Mouse (Mus musculus): Measurements from ENCODE around the gene Gipr.

The Gipr gene

GRCm38 (mm10) chr7:19165656-19166423, at the start of gene Gipr:
Gene Gipr, minus strand, starts transcription at chr7:19166127.
- DNase-seq, result peak; percentile 77

DNA sequence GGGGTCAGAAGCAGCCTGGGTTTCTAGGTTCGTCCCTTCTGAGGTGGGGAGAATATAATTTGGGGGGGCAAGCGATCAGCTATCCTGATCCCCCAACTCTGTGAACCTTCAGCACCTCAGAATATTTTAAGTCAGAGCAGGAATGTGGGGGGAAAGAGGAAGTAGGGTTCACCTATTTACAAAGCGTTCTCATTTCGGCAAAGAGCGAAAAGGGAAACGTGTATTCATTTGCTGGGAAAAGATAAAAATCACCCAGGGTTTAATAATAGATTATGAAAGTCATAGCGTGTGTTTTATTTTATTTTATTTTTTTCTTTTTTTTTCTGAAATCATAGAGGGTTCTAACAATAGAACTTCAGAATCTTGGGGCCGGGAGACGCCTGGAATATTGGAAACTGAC, 49.0 kb upstream of the Gipr start:
- DNase-seq, result no peak

DNA sequence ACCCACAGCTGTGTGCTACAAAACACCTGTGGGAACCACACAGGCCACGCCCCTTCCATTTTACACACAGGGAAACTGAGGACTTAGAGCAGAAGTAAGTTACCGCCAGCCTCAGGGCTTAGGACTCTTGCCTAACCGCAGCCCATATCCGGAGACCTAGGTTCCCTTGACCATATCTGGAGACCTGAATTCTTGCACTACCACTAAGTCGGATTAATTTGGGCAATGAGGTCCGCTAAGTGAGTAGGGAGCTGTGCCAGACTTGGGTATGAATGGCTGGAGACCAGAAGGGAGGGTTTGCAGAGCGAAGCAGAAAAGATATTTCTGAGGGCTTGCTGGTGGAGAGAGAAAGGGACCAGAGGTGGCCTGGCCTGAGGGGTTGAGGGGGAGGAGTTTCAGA, 48.4 kb upstream of the Gipr start:
- no peak for DNase-seq

DNA sequence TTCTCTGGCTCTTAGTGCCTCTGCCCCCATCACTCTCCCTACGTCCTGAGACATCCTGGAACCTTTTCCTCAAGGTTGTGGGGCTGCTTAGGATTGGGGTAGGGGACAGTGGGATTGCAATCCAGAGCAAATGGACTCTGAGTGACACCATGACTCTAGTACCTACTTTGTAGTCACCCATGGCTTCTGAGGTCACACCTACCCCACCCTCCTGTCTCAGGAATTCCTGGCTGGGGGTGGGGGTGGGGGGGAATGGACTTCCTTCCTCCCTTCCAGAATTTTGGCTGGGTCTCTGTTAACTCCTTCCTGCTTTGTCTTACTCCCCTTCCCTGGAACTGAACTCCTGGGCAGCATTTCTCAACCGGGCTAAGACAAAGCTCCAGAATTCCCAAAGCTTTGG, 47.5 kb upstream of the Gipr start:
- DNase-seq, result no peak

GRCm38 (mm10) chr7:19211996-19212755, 46.2 kb upstream of the Gipr start, which contains the start of gene Gpr4:
Gene Gpr4, plus strand, starts transcription at chr7:19212538.
- peak; percentile 55 for DNase-seq

DNA sequence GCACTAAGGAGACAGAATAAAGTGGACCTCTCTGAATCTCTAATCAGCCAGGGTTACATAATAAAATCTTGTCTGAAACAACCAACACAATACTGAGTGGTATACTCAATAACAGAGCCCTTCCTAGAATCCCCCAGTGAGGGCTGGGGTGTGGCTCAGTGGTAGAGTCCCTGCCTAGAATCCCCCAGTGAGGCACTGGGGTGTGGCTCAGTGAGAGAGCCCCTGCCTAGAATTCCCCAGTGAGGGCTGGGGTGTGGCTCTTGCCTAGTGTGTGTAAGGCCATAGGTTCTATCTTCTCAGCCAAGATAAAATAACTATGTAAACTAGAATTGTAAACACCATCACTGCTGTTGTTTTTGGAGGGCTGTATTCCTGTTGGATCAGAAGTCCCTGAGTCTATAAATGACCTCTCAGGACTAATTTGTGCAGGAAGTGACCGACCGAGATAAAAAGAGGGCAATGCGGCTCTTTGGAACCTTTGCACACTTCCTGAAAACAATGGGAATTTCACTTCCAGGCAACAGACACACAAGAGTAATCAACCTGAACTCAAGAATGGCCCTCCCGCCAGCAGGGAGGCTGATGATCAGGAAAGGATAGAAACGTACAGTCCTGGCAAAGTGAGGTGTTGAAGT, 45.2 kb upstream of the Gipr start:
- DNase-seq, result no peak

DNA sequence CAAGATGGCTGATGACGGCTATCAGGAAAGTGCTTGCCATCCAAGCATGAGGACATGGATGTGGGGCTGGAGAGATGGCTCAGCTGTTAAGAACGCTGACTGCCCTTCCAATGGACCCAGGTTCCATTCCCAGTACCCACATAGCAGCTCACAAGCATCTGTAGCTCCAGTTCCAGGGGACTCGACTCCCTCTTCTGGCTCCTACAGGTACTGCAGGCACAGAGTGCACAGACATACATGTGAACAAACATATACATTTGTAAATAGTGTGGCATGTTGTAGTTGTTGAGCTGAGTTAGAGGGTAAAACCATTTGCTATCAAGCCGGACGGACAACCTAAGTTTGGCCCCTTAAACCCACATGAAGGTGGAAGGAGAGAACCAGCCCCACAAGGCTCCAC, 44.1 kb upstream of the Gipr start:
- DNase-seq, result peak; percentile 29

DNA sequence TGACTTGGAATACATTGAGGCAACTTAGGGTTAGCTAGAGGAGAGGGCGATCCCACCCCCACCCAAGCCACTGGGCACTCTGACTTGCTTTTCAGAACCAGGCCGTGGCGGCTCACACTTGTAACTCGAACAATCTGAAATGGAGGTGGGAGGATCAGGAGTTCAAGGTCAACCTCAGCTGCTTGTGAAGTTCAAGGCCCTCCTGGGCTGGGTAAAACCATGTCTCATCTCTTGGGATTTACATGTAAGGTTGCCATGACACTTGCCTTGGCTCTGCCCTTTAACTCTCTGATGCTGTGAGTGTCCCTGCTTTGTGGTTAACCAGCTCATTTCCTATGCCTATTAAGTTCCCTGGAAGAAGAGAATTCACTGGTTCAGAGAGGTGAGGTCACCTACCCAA, 43.6 kb upstream of the Gipr start:
- no peak for DNase-seq

DNA sequence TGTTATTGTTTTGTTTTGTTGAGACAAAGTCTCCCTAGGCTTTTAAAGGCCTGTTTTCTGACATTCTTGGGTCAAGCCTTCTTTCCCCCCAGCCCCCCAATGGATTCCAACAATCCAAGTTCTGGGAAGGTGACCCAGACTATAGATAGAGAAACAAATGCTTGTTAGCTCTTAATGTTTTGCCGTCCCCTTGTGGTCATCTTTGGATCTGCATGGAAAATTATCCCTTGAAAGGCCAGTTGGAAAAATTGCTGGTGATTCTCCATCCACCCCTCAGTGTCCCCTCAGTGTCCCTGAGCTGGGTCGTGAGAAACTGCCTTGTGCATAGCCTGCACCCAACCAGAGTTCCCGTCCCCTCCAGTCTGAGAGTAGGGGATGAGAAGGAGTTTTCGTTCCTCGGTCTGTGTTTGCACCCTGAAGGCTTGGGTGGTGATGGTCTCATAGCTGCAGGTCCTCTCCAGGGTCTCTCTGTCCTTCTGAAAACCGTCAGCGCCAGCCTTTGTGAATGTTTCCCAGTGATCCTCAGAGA, 43.1 kb upstream of the Gipr start:
- peak; percentile 84 for DNase-seq

GRCm38 (mm10) chr7:19208201-19208910, 42.4 kb upstream of the Gipr start:
- DNase-seq, result no peak

DNA sequence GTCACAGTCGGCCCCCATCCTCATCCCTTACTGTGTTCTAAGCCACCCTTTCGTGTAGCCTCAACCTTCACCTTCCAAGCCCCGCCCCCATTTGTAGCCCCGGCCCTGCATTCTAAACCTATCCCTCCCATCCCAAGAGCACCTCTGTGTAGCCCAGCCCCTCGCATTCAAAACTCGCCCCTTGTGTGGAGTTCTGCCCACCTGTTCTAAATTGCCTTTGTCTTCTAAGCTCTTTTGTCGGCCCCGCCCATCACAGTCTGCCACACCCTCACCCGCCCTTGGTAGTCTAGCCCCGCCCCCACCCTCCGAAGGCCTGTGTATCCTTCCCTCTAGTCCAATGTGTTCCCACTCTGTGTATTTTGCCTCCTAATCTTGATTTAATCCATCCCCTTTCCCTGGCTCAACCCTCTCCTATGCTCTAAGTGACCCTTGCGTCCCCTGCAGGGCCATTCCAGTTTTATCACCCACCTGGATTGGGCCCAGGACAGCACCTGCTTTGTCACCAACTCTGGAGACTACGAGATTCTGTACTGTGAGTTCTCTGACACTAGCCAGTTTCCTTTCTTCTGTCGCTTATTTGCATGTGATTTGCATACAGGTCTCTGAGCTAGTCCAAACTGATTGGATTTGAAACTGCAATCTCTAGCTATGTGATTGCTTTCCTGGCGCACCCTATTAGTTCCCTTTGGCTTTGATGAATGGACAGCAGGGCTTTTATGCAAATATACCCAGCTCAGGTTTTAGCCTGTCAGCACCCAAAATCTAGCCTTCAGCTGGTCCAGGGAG, 36.3 kb upstream of the Gipr start:
- no peak for DNase-seq

GRCm38 (mm10) chr7:19201660-19202059, 35.7 kb upstream of the Gipr start:
- no peak for DNase-seq

- DNase-seq, result peak; percentile 39
Observed at GRCm38 (mm10) chr7:19197985-19198384, 32.1 kb upstream of the Gipr start.

DNA sequence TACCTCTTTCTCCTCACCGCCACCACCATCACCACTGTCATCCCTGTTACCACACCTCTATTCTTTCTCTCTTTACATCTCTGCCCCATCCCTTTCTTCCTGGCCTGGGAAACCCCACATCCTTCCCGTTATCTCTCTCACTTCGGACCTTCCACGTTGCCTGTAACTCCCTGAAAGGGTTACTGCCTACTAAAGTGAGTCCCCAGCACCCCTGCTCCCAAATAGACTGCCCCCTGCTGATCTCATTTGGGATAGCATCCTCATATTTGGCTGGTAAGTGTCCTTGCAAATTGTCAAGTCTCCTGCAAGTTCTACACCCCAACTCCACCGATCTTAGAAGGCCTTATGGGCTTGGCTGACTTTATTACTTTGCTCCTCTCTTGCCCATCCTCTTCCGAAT, 30.7 kb upstream of the Gipr start:
- DNase-seq, result peak; percentile 70

GRCm38 (mm10) chr7:19194676-19195075, 28.7 kb upstream of the Gipr start:
- no peak for DNase-seq

DNA sequence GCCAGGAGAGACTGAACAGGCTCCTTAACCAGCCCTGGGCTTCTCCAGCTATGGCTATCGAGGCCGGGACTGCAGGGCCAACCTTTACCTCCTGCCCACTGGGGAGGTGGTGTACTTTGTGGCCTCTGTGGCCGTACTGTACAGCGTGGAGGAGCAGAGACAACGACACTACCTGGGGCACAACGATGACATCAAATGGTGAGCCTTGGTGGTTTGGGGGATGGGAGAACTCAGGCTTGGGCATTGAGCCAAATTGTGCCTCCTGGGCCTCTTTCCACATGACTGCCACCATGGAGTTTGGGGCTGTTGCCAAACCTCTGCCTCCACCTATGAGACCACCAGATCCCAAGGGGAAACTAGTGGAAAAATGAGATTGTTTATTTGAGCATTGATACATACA, 18.8 kb upstream of the Gipr start:
- peak; percentile 87 for DNase-seq

DNA sequence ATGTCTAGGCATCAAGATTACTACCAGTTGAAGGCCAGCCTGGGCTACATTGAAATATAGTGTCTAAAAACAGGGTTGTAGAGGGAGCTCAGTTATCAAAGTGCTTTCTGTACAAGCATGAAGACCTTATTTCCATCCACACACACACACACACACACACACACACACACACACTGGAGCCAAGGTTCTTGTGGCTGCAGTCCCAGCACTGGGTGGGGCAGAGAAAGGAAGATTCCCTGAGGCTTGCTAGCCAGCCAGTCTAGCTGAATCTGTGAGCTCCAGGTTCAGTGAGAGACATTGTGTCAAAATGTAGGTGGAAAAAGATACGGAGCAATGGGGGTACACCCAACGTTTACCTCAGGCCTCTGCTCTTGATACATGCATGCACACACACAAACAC, 18.3 kb upstream of the Gipr start:
- DNase-seq, result no peak

GRCm38 (mm10) chr7:19180862-19181429, 15.0 kb upstream of the Gipr start:
- DNase-seq, result peak; percentile 69

DNA sequence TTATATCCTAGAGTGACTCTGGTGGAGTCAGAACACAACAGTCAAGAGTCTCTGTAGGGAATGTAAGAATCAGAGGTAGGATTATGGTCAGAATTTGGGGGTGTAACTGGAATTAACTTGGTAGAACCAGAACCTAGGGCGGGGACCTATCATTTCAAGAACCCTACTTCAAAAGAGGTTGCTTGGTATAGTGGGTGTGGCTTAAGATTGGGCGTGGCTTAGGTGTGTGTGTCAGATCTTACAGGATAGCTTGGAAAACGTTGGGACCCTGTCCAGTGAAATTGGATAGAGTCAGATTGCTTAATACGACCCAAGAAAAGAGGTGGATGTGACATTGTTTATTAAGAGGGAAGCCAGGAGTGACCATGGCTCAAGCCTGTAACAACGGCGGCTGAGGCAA, 14.0 kb upstream of the Gipr start:
- no peak for DNase-seq

DNA sequence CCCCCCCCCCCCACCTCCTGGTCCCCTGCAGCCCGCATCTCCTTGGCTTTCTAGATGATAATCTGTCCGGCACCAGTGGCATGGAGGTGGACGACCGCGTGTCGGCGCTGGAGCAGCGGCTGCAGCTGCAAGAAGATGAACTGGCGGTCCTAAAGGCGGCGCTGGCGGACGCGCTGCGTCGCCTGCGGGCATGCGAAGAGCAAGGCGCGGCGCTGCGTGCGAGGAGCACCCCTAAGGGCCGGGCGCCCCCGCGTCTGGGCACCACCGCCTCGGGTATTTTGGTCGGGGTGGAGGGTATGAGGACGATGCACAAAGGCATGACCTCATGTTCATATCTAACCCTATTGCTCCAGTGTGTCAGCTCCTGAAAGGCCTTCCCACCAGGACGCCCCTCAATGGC, 13.2 kb upstream of the Gipr start:
- peak; percentile 85 for DNase-seq

DNA sequence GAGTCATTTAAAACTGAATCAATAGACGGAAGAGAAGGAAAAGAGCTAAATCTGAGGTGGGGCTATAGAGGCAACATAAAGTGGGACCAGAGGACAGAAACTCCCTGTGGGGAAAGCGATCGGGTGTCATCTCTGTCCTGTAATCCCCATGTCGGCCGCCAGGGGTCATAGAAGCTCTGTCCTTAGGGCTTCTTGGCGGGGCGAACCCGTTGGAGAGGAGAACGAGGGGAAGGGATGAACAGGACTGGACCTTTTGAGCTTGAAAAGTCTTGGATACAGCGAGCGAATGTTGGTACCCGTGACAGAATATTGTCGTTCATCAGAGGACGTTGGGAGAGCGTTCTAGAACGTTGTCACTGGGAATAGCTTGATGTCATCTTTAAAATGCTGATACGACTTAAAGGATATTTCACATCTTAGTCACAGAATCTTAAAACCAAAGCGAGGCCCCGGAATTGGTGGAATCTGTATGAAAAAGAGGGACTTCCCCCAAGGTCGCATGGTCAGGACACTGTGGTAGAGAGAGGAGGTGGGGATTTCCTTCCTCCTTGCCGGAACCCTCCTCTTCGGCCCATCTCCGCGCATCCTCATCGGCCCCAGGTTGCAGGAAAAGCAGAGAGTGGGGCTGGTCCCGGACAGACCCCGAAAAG, 12.6 kb upstream of the Gipr start:
- DNase-seq, result peak; percentile 81
